Mouse (Mus musculus) forebrain, embryonic 15.5 days (tissue): Measurements from ENCODE around the gene Tm9sf4. TPM values are rescaled to one million over a fixed set of nuclear protein-coding genes. Genes with fewer than 3 reads are reported as not detected.

Experiments
- ATAC-seq: fragments of 200-750 bp; cut with Nextera tagmentation; replicated peaks from 2 replicates; pipeline ENCODE4 v1.8.0; 2017; ENCODE audit warnings: mild to moderate bottlenecking, moderate TSS enrichment, moderate library complexity
- H3K27ac ChIP-seq: fragments of 300-500 bp; sonication (generic); replicated peaks from 2 replicates; pipeline ENCODE4 v1.5.1; 2015; ENCODE audit warnings: mild to moderate bottlenecking, inconsistent platforms
- H3K27me3 ChIP-seq: fragments of 300-500 bp; sonication (generic); 2 replicates; pipeline ENCODE4 v1.6.1; 2015; ENCODE audit warnings: inconsistent platforms
- H3K36me3 ChIP-seq: fragments of 300-500 bp; sonication (generic); 2 replicates; pipeline ENCODE4 v1.6.1; 2015; ENCODE audit warnings: mild to moderate bottlenecking, inconsistent platforms
- H3K4me1 ChIP-seq: fragments of 300-500 bp; sonication (generic); 2 replicates; pipeline ENCODE4 v1.6.1; 2015; ENCODE audit warnings: inconsistent platforms
- H3K4me2 ChIP-seq: fragments of 300-500 bp; sonication (generic); replicated peaks from 2 replicates; pipeline ENCODE4 v1.6.1; 2015; ENCODE audit warnings: mild to moderate bottlenecking, inconsistent platforms
- H3K4me3 ChIP-seq: fragments of 300-500 bp; sonication (generic); 2 replicates; pipeline ENCODE4 v1.5.1; 2015; ENCODE audit warnings: mild to moderate bottlenecking, inconsistent platforms
- H3K9ac ChIP-seq: fragments of 300-500 bp; sonication (generic); replicated peaks from 2 replicates; pipeline ENCODE4 v1.6.1; 2015; ENCODE audit warnings: mild to moderate bottlenecking, inconsistent platforms
- H3K9me3 ChIP-seq: fragments of 300-500 bp; sonication (generic); 2 replicates; pipeline ENCODE4 v1.6.1; 2016; ENCODE audit warnings: inconsistent platforms
- WGBS: fragments of 180-500 bp; shearing (Covaris S2); methylation state at CpG from one replicate; pipeline ENCODE4 v1.1.7; 2015; ENCODE audit warnings: mixed read lengths; 5-methylcytosine and 5-hydroxymethylcytosine counted together
- polyA plus RNA-seq: library from polyadenylated mRNA; unstranded; fragments of >200 nt; fragmentation: Nextera tagmentation; extraction: Ambion mirVana; gene quantifications from 2 replicates; pipeline ENCODE4 v1.2.1, GENCODE M21; 2015

Gene Tm9sf4
- polyA plus RNA-seq, 1 experiment from 2014 or later, result 71.9 TPM

DNA sequence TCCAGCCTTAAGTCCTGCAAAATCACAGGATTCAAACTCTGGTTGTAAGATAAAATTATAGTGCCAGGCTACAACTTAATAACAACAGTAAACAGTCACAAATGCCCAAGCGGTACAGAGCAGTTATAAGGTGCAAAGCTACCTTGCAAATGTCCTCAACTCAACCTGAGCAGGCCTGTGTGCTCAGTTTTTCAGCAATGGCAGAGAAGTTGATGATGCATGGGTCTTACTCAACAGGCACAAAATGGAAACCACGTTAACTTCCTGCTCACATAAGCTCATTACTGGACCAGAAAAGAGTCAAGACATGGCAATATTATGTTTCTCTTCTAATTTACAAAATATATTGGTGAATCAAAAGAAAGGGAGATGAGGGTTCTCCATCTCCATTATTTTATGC is 61.5 kb downstream of the Tm9sf4 start:
- H3K36me3 ChIP-seq, result peaks cover 5% of the 10 kb centered on the region; the same call in 1 of the 2 replicates
- no peak overlapping the region for H3K4me2 ChIP-seq
- no peaks in the 10 kb centered on the region for H3K9me3 ChIP-seq
- WGBS, result 94% methylated on average over 2 of the region's 2 CpGs
- ATAC-seq, result no peak
- peaks cover 12% of the 10 kb centered on the region for H3K4me1 ChIP-seq
- H3K4me3 ChIP-seq, result no peak overlapping the region
- no peak overlapping the region for H3K9ac ChIP-seq
- no peaks in the 10 kb centered on the region for H3K27me3 ChIP-seq
- H3K27ac ChIP-seq, result no peak overlapping the region

DNA sequence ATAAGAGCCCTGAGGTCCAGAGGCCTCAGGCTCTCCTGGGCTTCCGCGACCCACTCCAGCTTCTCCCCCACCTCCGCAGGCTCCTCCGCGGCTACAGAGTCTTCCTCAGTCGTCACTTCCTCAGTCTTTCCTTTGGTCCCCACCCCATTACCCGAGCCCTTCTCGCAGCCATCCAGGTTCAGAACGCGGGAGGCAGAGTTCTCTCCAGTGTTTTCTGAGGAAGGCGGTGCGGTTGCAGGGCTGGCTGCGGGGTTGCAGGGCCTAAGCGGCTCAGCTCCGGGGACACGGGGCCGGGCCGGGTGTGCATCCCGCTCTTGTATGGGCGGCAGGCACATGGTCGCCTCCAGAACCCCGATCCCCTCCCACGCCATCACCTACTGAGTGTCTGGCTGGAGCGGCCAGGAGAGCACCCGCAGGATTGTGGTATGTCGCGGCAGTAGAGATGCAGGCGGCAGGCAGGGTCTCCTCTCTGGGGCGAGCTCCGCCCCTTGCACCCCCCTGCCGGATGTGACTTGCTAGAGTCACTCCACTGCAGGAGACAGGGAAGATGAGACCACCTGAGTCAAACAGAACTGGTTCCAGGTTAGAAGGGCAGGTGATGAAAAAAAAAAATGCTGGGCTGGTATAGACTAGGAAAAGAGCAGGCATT is 64.0 kb downstream of the Tm9sf4 start, which contains the start of gene Tspyl3:
Gene Tspyl3 (minus strand): TSS at position 496 of the 649 bp plus-strand sequence.
- Histone ChIP-seq H3K9ac (peak within 1 kb of the TSS; percentile 86), H3K4me2 (peak within 1 kb of the TSS; percentile 71), H3K4me1 (peaks cover 12% of the 10 kb centered on the region), H3K36me3 (peaks cover 26% of the 10 kb centered on the region), H3K9me3 (no peaks in the 10 kb centered on the region), H3K27me3 (no peaks in the 10 kb centered on the region), H3K27ac (peak within 1 kb of the TSS; percentile 87), H3K4me3 (peak within 1 kb of the TSS; percentile 68)
- WGBS, result 4% methylated on average over 31 of the region's 31 CpGs
- peak; percentile 91 for ATAC-seq

DNA sequence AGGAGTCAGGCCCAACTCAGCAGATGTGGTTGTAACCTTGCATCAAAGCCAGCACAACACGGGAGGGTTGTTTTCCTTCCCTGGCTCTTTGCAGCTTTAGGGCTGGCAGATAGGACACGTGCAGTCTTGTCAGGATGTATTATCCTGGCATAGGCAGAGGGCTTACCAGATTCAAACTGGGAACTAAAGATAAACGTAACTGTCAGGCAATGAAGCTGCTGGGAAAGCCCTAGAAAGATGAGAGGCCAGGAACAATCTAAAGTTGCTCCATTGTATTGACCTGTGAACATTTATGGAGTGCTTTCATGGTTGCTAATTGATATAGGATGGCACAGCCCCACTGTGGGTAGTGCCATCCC is 64.5 kb downstream of the Tm9sf4 start:
- peak overlapping the region; percentile 68 for H3K4me3 ChIP-seq
- no peak; the same call in 1 of the 2 replicates for ATAC-seq
- no peaks in the 10 kb centered on the region for H3K27me3 ChIP-seq
- peaks cover 12% of the 10 kb centered on the region for H3K4me1 ChIP-seq
- H3K27ac ChIP-seq, result peak overlapping the region; percentile 87
- peak overlapping the region; percentile 71 for H3K4me2 ChIP-seq
- WGBS, result 6% methylated on average over 3 of the region's 3 CpGs
- H3K9ac ChIP-seq, result peak overlapping the region; percentile 86; the same call in 1 of the 2 replicates
- H3K36me3 ChIP-seq, result peaks cover 31% of the 10 kb centered on the region
- H3K9me3 ChIP-seq, result no peaks in the 10 kb centered on the region

DNA sequence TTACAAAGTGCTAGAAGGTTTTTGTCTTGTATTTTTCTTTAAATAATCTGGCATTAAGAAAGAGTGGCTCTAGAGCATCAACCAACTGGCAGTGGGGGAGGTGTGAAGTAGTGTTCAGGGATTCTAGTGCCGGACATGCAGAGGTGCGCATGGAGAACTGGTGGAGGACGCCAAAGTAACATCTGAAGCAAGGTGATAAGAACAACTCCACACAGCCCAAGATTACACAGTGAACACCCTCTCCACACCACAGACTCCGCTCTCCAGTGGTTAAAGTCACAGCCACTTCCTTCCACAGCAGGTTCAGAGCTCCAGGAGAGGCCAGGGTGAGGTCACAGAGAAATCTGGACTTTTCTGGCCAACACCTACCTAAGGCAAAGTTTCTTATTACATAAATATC is 66.9 kb downstream of the Tm9sf4 start:
- no peak for ATAC-seq
- peaks cover 12% of the 10 kb centered on the region for H3K4me1 ChIP-seq
- no peak overlapping the region for H3K4me3 ChIP-seq
- no peaks in the 10 kb centered on the region for H3K9me3 ChIP-seq
- no peak overlapping the region for H3K4me2 ChIP-seq
- peaks cover 49% of the 10 kb centered on the region for H3K36me3 ChIP-seq
- no peaks in the 10 kb centered on the region for H3K27me3 ChIP-seq
- H3K9ac ChIP-seq, result no peak overlapping the region
- WGBS, result 98% methylated on average over 4 of the region's 4 CpGs
- no peak overlapping the region for H3K27ac ChIP-seq

DNA sequence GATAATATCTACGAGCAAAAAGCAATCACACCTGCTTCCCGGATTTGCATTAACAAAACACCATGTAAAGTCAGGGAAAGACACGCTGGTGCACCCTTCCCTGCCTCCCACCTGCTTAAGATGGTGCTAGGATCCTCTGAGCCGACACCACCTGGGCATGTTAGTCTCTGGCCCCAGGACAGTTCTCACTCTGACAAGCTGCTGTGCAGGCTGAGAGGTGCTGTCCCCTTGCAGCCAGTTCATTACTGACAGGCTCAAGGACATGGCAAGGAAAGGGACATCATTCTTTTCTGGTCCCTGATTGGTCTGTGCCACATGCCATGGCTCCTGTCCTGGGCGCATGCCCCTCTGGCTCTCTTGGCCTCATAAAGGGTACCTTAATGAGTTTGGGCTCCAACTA is 67.4 kb downstream of the Tm9sf4 start:
- peaks cover 55% of the 10 kb centered on the region for H3K36me3 ChIP-seq
- no peak overlapping the region for H3K9ac ChIP-seq
- H3K4me3 ChIP-seq, result no peak overlapping the region
- WGBS, result 82% methylated on average over 5 of the region's 5 CpGs
- no peak for ATAC-seq
- no peaks in the 10 kb centered on the region for H3K27me3 ChIP-seq
- H3K9me3 ChIP-seq, result no peaks in the 10 kb centered on the region
- H3K4me1 ChIP-seq, result peaks cover 12% of the 10 kb centered on the region
- H3K4me2 ChIP-seq, result no peak overlapping the region
- no peak overlapping the region for H3K27ac ChIP-seq

DNA sequence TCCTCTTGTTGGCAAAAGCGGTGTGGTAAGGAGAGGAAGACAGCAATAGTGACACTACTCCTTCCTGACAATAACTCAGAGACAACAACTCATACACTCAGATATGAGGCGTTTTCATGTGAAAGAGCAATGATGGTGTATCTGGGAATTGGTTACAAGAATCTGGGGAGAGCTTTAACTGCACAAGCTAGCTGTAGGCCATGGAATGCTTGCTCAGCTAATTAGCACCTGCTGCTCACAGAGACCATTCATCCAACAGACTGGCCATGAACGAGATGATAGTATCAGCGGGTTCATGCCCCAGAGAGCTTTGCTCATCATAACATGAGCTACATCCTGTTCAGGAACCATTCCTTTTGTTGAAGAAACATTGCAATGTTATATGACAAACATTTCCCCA is 76.1 kb downstream of the Tm9sf4 start:
- peaks cover 33% of the 10 kb centered on the region for H3K36me3 ChIP-seq

DNA sequence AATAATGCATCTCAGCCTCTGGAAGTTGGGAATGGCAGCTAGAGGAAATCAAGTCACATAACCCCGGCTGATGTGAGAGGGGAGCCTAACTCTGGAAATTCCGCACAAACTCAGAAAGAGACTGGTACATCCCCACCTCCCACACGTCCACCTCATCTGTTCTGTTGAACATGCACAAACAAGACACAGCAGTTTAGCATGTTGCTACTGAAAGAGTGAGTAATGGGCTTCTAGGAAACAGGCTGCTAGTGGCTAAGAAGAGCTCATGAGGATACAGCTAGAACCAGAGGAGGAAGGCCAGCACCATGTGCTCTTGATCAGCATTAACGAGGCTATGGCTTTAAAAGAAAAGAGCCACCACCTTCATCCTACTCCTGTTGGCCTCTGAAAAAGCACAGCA is 76.8 kb downstream of the Tm9sf4 start:
- WGBS, result 66% methylated on average over 4 of the region's 4 CpGs
- no peak for ATAC-seq
- Histone ChIP-seq H3K4me2 (no peak overlapping the region), H3K9me3 (no peaks in the 10 kb centered on the region), H3K36me3 (peaks cover 29% of the 10 kb centered on the region), H3K4me1 (peaks cover 39% of the 10 kb centered on the region), H3K4me3 (no peak overlapping the region), H3K27me3 (no peaks in the 10 kb centered on the region), H3K9ac (no peak overlapping the region), H3K27ac (no peak overlapping the region)

More for the DNA sequence above, 76.1 kb downstream of the Tm9sf4 start:
- WGBS, result 69% methylated on average over 4 of the region's 4 CpGs
- H3K9ac ChIP-seq, result no peak overlapping the region
- no peak overlapping the region for H3K4me3 ChIP-seq
- H3K9me3 ChIP-seq, result no peaks in the 10 kb centered on the region
- H3K4me2 ChIP-seq, result no peak overlapping the region
- no peak for ATAC-seq
- no peak overlapping the region for H3K27ac ChIP-seq
- H3K27me3 ChIP-seq, result no peaks in the 10 kb centered on the region
- H3K4me1 ChIP-seq, result peaks cover 33% of the 10 kb centered on the region

DNA sequence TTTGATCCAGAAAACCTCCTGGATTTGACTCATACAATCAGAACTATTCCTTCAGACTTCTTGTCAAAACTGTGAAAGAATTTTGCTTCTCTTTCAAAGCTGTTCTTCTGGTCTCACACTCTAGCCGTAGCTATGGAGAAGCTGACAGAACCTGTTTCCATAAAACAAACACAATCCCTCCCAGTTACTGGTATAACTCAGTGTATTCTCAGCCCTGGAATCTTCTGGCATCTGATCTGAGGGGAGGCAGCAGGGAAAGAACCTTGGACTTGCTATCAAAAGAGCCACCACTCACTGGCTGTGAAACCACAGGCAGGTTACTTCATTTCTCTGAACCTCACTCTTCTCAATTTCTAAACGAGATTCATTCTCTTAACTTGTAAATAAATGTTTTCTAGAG is 77.3 kb downstream of the Tm9sf4 start:
- no peak overlapping the region for H3K9ac ChIP-seq
- H3K4me1 ChIP-seq, result peaks cover 39% of the 10 kb centered on the region
- H3K36me3 ChIP-seq, result peaks cover 24% of the 10 kb centered on the region
- H3K4me3 ChIP-seq, result no peak overlapping the region
- no peak overlapping the region for H3K4me2 ChIP-seq
- no peak overlapping the region for H3K27ac ChIP-seq
- H3K27me3 ChIP-seq, result no peaks in the 10 kb centered on the region
- WGBS, result 55% methylated on average over 2 of the region's 2 CpGs
- no peaks in the 10 kb centered on the region for H3K9me3 ChIP-seq
- ATAC-seq, result no peak

DNA sequence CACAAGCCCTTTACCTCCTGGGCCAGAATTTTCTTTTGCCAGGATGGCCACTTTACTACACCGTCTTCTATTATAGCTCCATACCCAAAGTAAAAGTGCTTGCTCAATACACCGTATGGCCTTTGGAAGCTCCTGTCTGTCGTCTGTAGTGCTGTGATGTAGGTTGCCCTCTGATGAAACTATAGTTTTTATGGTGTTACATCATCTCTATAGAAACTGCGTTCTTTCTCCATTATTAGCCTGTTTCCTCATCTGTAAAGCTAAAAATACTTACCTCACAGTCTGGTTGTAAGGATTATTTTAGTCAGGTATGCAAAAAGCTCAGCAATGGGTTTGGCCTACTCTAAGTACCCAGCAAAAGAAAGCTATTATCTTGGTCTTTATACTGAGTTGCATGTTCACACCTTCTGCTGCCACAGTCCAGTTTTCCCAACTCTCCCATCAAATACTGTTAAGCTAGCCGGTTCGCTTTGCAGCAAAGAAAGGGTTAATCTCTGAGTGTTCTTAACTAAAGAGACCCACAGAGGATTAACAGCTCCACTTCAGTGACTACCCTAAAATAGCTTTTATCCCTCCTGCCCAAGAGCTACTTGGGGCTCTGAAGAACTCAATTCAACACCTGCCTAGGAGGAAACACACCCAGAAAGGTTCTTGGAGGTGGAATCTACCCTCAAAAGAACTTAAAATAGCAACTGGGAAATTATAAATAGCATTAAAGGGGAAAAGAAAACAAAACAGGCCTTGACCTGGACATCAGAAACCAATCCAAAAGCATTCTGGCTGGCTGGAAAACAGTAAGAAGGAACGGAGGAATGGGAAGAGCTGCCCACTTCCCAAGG is 78.1 kb downstream of the Tm9sf4 start:
- WGBS, result 42% methylated on average over 7 of the region's 7 CpGs

DNA sequence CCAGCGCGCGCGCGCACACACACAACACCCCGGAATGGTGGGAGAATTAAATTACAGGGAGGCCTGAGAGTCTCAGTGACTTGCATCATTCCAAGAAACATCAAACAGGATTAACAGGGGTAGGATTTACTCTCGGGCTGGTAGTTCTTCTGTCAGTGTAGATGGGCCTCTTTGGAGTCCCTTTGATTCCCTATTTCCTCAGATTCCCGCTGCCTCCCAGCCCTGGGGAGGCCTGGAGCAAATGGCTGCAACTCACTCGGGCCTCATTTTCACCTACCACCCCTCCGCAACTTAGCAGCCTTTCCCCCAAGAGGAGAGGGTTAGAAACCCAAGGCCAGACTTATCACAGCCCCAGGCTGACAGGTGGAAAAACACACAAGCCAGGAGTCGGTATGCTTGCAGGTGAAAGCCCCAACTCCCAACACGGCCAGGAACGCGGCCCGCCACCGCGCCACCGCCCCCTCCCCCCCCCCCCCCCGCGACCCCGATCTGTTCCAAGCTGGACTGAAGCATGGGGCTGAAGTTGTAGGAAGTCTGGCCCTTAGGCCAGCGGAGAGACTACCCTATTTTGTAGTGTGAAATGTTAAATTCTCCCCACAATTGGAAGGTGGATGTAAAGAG is 78.9 kb downstream of the Tm9sf4 start:
- Histone ChIP-seq H3K4me2 (peak overlapping the region; percentile 84), H3K9me3 (no peaks in the 10 kb centered on the region), H3K9ac (peak overlapping the region; percentile 92), H3K36me3 (peaks cover 11% of the 10 kb centered on the region), H3K4me3 (peak overlapping the region; percentile 92), H3K27me3 (no peaks in the 10 kb centered on the region), H3K4me1 (peaks cover 39% of the 10 kb centered on the region), H3K27ac (peak overlapping the region; percentile 27; the same call in 1 of the 2 replicates)
- no peak for ATAC-seq
- WGBS, result under 1% methylated on average over 22 of the region's 22 CpGs

More for the DNA sequence above, 78.1 kb downstream of the Tm9sf4 start:
- H3K4me1 ChIP-seq, result peaks cover 39% of the 10 kb centered on the region
- peaks cover 18% of the 10 kb centered on the region for H3K36me3 ChIP-seq
- peak overlapping the region; percentile 84 for H3K4me2 ChIP-seq
- ATAC-seq, result no peak
- no peaks in the 10 kb centered on the region for H3K27me3 ChIP-seq
- peak overlapping the region; percentile 92 for H3K9ac ChIP-seq
- 0 out of 2 replicates have a peak overlapping the region, but pooled peaks have one; percentile 27 for H3K27ac ChIP-seq
- H3K9me3 ChIP-seq, result no peaks in the 10 kb centered on the region
- peak overlapping the region; percentile 92 for H3K4me3 ChIP-seq

DNA sequence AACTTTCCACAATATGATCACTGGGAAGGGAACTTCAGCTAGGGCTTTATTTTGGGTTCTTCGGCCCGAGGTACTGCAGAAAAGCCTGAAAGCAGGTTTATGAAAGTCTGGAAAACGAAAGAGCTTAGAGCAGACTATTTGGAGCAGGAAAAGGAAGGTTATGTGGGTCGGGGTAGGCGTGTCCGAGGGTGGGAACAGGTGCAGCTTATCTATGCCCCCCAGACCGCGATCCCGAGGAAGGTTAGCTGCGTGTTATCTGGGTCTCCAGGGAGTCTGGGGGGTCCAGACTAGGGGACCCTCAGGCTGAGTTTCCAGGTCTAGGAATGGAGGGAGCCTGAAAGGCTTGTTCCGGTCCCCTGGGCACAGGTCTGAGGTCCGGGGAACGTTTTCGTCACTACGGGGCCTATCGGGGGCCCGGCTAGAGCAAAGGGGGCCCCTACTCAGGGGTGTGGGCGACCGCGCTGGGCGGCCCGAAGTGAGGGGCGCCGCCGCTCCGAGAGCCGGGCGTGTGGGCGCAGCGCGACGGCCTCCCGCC is 79.7 kb downstream of the Tm9sf4 start:
- no peak; the same call in 1 of the 2 replicates for ATAC-seq
- Histone ChIP-seq H3K27me3 (no peaks in the 10 kb centered on the region), H3K4me1 (peaks cover 39% of the 10 kb centered on the region), H3K4me2 (peak overlapping the region; percentile 84), H3K4me3 (peak overlapping the region; percentile 92), H3K36me3 (peaks cover 3% of the 10 kb centered on the region), H3K27ac (peak overlapping the region; percentile 85), H3K9me3 (no peaks in the 10 kb centered on the region), H3K9ac (peak overlapping the region; percentile 92)
- under 1% methylated on average over 33 of the region's 33 CpGs for WGBS
